In the genomic region with DNA sequence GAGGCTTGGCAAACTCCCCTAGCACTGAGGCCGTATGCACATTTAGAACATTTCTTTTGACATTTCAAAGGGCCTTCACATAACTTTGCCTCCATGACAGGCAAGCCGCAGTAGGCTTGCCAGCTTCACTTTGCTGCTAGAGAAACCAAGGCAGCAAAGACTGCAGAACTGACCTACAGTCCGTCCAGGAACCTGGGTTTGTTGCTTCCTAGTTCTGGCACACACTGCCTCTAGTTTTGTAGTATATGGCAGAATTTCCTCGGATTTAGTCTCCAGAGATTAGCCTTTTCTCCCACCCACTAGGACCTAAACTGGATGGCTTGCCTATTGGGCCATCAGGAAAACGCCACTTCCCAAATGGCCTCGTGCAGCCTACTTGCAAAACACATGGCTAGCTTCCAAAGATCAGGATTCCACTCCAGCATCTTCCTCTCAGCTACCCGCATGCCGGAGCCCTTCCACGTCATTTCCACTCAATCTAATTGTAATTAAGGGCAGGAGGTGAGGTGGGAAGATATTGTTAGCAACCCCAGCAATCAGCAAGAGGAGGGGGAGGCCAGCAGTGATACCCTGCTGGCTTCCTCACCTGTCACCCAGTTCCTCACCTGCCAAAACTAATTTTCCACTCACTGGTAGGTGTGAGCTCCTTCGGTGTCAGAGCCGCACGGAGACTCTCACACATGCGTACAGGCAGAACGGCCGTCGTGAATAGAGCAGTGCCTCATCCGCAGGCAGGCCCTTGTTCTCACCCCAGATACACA, we compare ENCODE assay signal across 9 mouse cellular contexts. TPM values are rescaled to one million over a fixed set of nuclear protein-coding genes. Genes with fewer than 3 reads are reported as not detected.
DNase-seq lines count a peak whose midpoint lies in the region; ATAC-seq and TF ChIP-seq lines count a peak whose summit lies in the region.
"Had no signal": no experiment of that assay in that cellular context is flagged by ENCODE, and none has a peak within 500 bp of the region (broad histone marks: within the 10 kb centered on the region; RNA-seq: fewer than 3 reads in every experiment).

No protein-coding gene starts in this region.

- 56% methylated on average over 17 of the region's 17 CpGs for WGBS in heart, embryonic 16.5 days
- 39% methylated on average over 17 of the region's 17 CpGs for WGBS in midbrain, postnatal 0 days

- peak overlapping the region; percentile 85 for H3K27ac ChIP-seq in layer of hippocampus, adult 2 months
- H3K27ac ChIP-seq in heart, embryonic 16.5 days (ENCODE audit: low read length) = peak overlapping the region; percentile 95
- no peak overlapping the region for H3K27ac ChIP-seq in midbrain, postnatal 0 days (ENCODE audit: low read depth, low read length)

- H3K9ac ChIP-seq in heart, embryonic 16.5 days (ENCODE audit: low read length) = peak overlapping the region; percentile 66
- no peak overlapping the region for H3K9ac ChIP-seq in midbrain, postnatal 0 days (replicated peaks; ENCODE audit: low read length, poor library complexity, severe bottlenecking)

- peak overlapping the region; percentile 9; the same call in 1 of the 2 replicates for H3K4me3 ChIP-seq in layer of hippocampus, adult 2 months
- peak overlapping the region; percentile 32 for H3K4me3 ChIP-seq in heart, embryonic 16.5 days (ENCODE audit: low read length)
- H3K4me3 ChIP-seq in midbrain, postnatal 0 days (ENCODE audit: low read depth, low read length) = no peak overlapping the region

- TF ChIP-seq CTCF in layer of hippocampus, adult 2 months (conservative IDR thresholded peaks at IDR 0.05) = no peak
- TF ChIP-seq CTCF in midbrain, postnatal 0 days (IDR thresholded peaks at IDR 0.05) = no peak

- H3K4me1 ChIP-seq in heart, embryonic 16.5 days (ENCODE audit: control insufficient read depth, insufficient read depth, low read length) = peaks cover 45% of the 10 kb centered on the region
- H3K4me1 ChIP-seq in midbrain, postnatal 0 days (ENCODE audit: insufficient read depth, low read length) = peaks cover 12% of the 10 kb centered on the region; the same call in 1 of the 2 replicates

- no peaks in the 10 kb centered on the region for H3K27me3 ChIP-seq in heart, embryonic 16.5 days (ENCODE audit: control insufficient read depth, insufficient read depth, low read length)
- no peaks in the 10 kb centered on the region; the same call in 1 of the 2 replicates for H3K27me3 ChIP-seq in midbrain, postnatal 0 days (ENCODE audit: insufficient read depth, low read length)

- no peak for DNase-seq in layer of hippocampus, adult 2 months (ENCODE audit: low spot score in 2 of 2)
- DNase-seq in layer of hippocampus, adult 9-10 months (ENCODE audit: low spot score) = no peak
- peak; percentile 39 to 51 for DNase-seq in cerebellum, postnatal 36 days
- peak; percentile 48 for DNase-seq in midbrain, postnatal 0 days (ENCODE audit: low spot score)
- no peak for DNase-seq in kidney, adult 18-20 months
- no peak for DNase-seq in layer of hippocampus, adult 18-20 months (ENCODE audit: low spot score in 2 of 2)

- ATAC-seq in heart, embryonic 16.5 days (replicated peaks; ENCODE audit: extremely low read depth, insufficient read depth, low FRiP score) = no peak
- ATAC-seq in midbrain, postnatal 0 days (ENCODE audit: low FRiP score) = peak; percentile 41; the same call in 1 of the 2 replicates
- ATAC-seq in megakaryocyte progenitor cell, adult 5-6 weeks (replicated peaks; ENCODE audit: poor library complexity) = no peak

- no peaks in the 10 kb centered on the region for H3K36me3 ChIP-seq in heart, embryonic 16.5 days (ENCODE audit: control insufficient read depth, insufficient read depth)
- no peaks in the 10 kb centered on the region for H3K36me3 ChIP-seq in midbrain, postnatal 0 days (ENCODE audit: insufficient read depth, low read length)
- H3K36me3 ChIP-seq: G1E had no signal

- peak overlapping the region; percentile 55 for H3K4me2 ChIP-seq in heart, embryonic 16.5 days (ENCODE audit: low read depth, low read length)
- peak overlapping the region; percentile 26 for H3K4me2 ChIP-seq in midbrain, postnatal 0 days (ENCODE audit: low read depth, low read length, poor library complexity, severe bottlenecking)

- no peaks in the 10 kb centered on the region for H3K9me3 ChIP-seq in heart, embryonic 16.5 days (replicated peaks; ENCODE audit: control insufficient read depth, low read length)
- H3K9me3 ChIP-seq in midbrain, postnatal 0 days (ENCODE audit: low read length) = no peaks in the 10 kb centered on the region
- H3K9me3 ChIP-seq: G1E had no signal

RNA-seq across cellular contexts. Expression of gene Inka2, which starts 7.8 kb away (rescaled TPM):
- total RNA-seq in layer of hippocampus, adult 2 months (2021) = 10 to 100 TPM; 74.1 to 74.9 TPM
- polyA plus RNA-seq in heart, embryonic 16.5 days (2015; fragmentation: Nextera tagmentation; extraction: Ambion mirVana) = 2.9 and 3.3 TPM in 2 replicates
- total RNA-seq in midbrain, postnatal 0 days (2014; rRNA removed) = 7.2 and 7.7 TPM in 2 replicates
- polyA plus RNA-seq in midbrain, postnatal 0 days (2015; fragmentation: Nextera tagmentation; extraction: Ambion mirVana) = 3.3 and 3.7 TPM in 2 replicates
- total RNA-seq in megakaryocyte progenitor cell, adult 5-6 weeks (2015) = 0.05 TPM in 1 of 2 replicates, not detected in the other
- total RNA-seq in megakaryocyte progenitor cell, adult 5-6 weeks (2017) = 0.17 TPM in 1 of 2 replicates, not detected in the other
- 10 to 100 TPM; 70.5 to 74.0 TPM for total RNA-seq in layer of hippocampus, adult 18-20 months (2021)

RNA-seq across cellular contexts. Expression of gene Ddx20, which starts 9.2 kb away (rescaled TPM):
- 10 to 100 TPM; 12.5 to 12.9 TPM for total RNA-seq in layer of hippocampus, adult 2 months (2021)
- 20.9 and 22.4 TPM in 2 replicates for polyA plus RNA-seq in heart, embryonic 16.5 days (2015; fragmentation: Nextera tagmentation; extraction: Ambion mirVana)
- total RNA-seq in midbrain, postnatal 0 days (2014; rRNA removed) = 23.0 and 28.7 TPM in 2 replicates
- polyA plus RNA-seq in midbrain, postnatal 0 days (2015; fragmentation: Nextera tagmentation; extraction: Ambion mirVana) = 16.5 TPM in 2 replicates
- 23.4 and 30.4 TPM in 2 replicates for total RNA-seq in megakaryocyte progenitor cell, adult 5-6 weeks (2015)
- total RNA-seq in megakaryocyte progenitor cell, adult 5-6 weeks (2017) = 51.9 and 57.7 TPM in 2 replicates
- 10 to 100 TPM; 12.0 to 13.5 TPM for total RNA-seq in layer of hippocampus, adult 18-20 months (2021)

Comparison
In these comparisons a context has a peak if more than half of its experiments do, and no peak if none do; other contexts are left out.
1. DNase-seq: peak in cerebellum, postnatal 36 days (2 of 2) and midbrain, postnatal 0 days (single experiment); none in layer of hippocampus, adult 2 months (0 of 2), layer of hippocampus, adult 9-10 months (single experiment), kidney, adult 18-20 months (single experiment) and layer of hippocampus, adult 18-20 months (0 of 2).